Mouse (Mus musculus): ENCODE results near the gene Carf.

- TF ChIP-seq CTCF (IDR thresholded peaks at IDR 0.05; ENCODE audit: borderline replicate concordance, extremely low read depth, insufficient read depth, insufficient read length) (no peak), POLR2A (IDR thresholded peaks at IDR 0.05; ENCODE audit: borderline replicate concordance, extremely low read depth, insufficient read depth, insufficient read length, poor library complexity, severe bottlenecking) (peak; percentile 80)
These were observed at the start of gene Carf, which contains the start of gene Wdr12 for GRCm38 (mm10) chr1:60098024-60098781.

All from brain, embryonic 14.5 days (tissue).